Mouse (Mus musculus): ENCODE data around the gene 1700084M14Rik. TPM values are rescaled to one million over a fixed set of nuclear protein-coding genes. Genes with fewer than 3 reads are reported as not detected.
"Not testable (repeated sequence)": the region's sequence is repeated elsewhere in the genome, so short reads cannot be mapped to it uniquely, and the experiment has no call there.

Gene 1700084M14Rik
- total RNA-seq (2022), result not detected

GRCm38 (mm10) chrX:91575811-91576210 is at the start of gene 1700084M14Rik:
1700084M14Rik (minus strand) TSS chrX:91575911.
- not testable (repeated sequence) for DNase-seq (ENCODE audit: low spot score in 2 of 2)

Other genes starting within 250 kb of the 1700084M14Rik start
- not detected for gene Mageb2, start 244.2 kb downstream of the 1700084M14Rik start, total RNA-seq (2022)
- not detected for gene Gm5072, start 183.4 kb downstream of the 1700084M14Rik start, total RNA-seq (2022)
- not detected for gene Gm8914, start 95.8 kb downstream of the 1700084M14Rik start, total RNA-seq (2022)
- not detected for gene Gm14781, start 56.3 kb upstream of the 1700084M14Rik start, total RNA-seq (2022)
- not detected for gene Mageb5, start 207.1 kb upstream of the 1700084M14Rik start, total RNA-seq (2022)

Data from gastrocnemius, adult 8-10 months (tissue).